Mouse (Mus musculus): ENCODE measurements around the gene Grasp. TPM values are rescaled to one million over a fixed set of nuclear protein-coding genes. Genes with fewer than 3 reads are reported as not detected.

Gene Grasp
- total RNA-seq, 2 experiments from 2014 or later: not detected

DNA sequence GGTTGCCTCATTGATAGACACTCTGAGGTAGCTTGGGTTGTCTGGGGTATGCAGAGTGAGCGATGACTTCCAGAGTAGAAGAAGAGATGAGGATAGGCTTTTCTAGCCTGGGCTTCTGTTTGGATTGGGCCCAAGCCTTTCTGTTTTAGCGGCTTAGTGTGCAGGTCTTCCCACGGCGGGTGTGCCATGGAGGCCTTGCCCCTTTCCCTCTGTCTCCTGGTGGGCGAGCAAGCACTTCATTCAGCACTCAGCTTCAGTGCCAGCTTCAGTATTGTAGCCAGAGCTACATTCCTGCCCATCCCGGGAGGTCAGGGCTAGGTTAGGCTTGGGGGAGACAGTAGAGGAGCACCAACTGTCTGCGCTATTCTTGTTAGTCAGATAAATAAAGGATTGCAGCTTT lies 31.3 kb upstream of the Grasp start:
- ATAC-seq (replicated peaks; ENCODE audit: low FRiP score, low TSS enrichment, poor library complexity, severe bottlenecking): no peak

DNA sequence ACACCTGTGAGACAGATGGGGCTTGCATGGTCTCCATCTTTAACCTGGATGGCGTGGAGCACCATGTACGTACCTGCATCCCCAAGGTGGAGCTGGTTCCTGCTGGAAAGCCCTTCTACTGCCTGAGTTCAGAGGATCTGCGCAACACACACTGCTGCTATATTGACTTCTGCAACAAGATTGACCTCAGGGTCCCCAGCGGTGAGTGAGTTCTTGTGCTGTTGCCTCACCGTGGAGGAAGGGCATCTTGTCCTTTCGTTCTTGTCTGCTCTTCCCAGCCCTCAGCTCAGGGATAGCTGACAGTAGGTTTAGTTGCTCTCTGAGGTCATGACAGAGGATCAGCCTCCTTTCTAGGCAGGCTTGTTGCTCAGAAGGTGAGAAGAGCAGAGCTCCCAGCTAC lies 30.0 kb upstream of the Grasp start:
- ATAC-seq (replicated peaks; ENCODE audit: low FRiP score, low TSS enrichment, poor library complexity, severe bottlenecking): no peak

DNA sequence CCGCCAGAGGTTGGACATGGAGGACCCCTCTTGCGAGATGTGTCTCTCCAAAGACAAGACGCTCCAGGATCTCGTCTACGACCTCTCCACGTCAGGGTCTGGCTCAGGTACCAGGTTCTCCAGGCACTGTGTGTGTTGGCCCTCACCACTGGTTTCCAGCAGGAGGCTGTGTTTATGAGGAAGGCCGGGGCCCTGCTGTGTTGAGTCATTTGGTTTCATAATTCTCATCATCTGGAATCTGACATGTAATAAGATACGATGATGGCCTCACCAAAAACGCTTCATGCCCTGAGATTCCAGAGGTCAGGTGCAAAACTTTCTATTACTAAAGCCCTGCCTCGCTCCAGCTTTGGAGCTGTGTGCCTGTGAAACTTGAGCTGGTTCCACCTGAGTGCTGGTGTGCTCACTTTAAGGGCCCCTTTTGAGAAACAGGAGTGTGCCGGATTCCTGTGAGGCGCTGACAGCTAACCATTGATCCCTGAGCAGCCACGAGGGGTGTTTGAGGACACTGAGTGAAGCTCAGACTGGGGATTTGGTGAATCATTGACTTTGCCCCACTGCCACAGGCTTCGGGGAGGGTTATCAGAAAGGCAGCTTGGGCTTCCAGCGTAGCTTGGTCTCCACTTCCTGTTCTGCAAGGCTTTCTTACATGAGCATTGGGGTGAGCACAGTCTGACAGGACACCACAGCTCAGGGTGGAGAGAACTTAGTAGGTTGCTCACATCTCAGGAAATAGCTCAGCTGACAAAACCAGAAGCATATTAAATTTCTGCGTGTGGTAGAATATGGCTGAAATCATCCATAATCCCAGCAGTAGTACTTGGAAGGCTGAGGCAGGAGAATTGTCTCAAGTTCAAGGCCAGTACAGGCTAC lies 28.8 kb upstream of the Grasp start:
- ATAC-seq (replicated peaks; ENCODE audit: low FRiP score, low TSS enrichment, poor library complexity, severe bottlenecking): no peak

GRCm38 (mm10) chr15:101196079-101196795 lies 27.8 kb upstream of the Grasp start:
- no peak for ATAC-seq (replicated peaks; ENCODE audit: low FRiP score, low TSS enrichment, poor library complexity, severe bottlenecking)

DNA sequence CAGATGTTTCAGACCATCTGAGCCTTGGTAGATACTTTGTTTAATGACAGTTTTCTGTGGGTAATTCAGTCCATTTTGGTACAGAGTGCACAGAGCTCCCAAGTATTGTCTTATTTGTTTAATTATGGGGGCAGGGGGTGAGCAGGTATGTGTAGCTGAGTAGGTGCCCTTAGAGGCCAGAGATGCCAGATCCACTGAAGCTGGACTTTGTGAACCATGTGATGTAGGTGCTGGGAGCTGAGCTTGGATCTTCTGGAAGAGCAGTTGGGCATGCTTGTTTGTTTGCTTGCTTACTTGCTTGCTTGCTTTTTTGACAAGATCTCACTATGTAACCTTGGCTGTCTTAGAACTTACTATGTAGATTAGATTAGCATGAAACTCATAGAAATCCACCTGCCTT lies 27.0 kb upstream of the Grasp start:
- no peak for ATAC-seq (replicated peaks; ENCODE audit: low FRiP score, low TSS enrichment, poor library complexity, severe bottlenecking)

GRCm38 (mm10) chr15:101197497-101198179 lies 26.4 kb upstream of the Grasp start:
- ATAC-seq (replicated peaks; ENCODE audit: low FRiP score, low TSS enrichment, poor library complexity, severe bottlenecking): no peak

- ATAC-seq (replicated peaks; ENCODE audit: low FRiP score, low TSS enrichment, poor library complexity, severe bottlenecking): peak; percentile 84
Measured at GRCm38 (mm10) chr15:101198218-101198617, 25.8 kb upstream of the Grasp start.

DNA sequence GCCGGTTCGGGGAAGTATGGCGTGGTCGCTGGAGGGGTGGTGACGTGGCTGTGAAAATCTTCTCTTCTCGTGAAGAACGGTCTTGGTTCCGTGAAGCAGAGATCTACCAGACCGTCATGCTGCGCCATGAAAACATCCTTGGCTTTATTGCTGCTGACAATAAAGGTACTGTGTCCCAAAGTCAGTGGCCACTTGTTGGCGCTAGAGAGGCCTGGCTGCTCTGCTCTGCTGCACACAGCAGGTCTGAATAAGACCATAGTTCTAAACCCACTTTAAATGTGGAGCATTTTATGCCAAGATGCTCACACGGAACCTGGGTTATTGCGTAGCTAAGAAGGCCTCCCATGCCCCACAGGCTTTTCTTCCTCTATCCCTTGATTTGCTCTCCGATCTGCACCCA lies 25.1 kb upstream of the Grasp start:
- no peak for ATAC-seq (replicated peaks; ENCODE audit: low FRiP score, low TSS enrichment, poor library complexity, severe bottlenecking)

GRCm38 (mm10) chr15:101200777-101201295 lies 23.2 kb upstream of the Grasp start:
- no peak for ATAC-seq (replicated peaks; ENCODE audit: low FRiP score, low TSS enrichment, poor library complexity, severe bottlenecking)

DNA sequence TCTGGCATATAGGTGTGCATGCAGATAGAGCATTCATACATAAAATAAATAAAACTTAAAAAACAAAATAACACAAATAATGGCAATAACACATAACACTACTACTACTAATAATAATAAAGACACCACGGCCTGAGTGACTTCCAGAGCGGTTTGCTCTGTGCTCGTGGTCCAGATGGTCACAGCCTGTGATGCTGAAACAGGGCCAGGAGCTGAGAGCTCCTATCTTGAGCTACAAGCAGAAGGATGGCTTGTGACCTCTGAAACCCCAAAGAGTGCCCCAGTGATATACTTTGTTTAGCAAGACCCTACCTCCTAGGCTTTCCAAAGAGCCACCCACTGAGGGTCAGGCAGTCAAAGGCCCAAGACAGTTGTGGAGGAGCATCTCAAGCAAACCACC lies 22.6 kb upstream of the Grasp start:
- ATAC-seq (replicated peaks; ENCODE audit: low FRiP score, low TSS enrichment, poor library complexity, severe bottlenecking): no peak

- ATAC-seq (replicated peaks; ENCODE audit: low FRiP score, low TSS enrichment, poor library complexity, severe bottlenecking): no peak
Measured at GRCm38 (mm10) chr15:101203673-101204072, 20.3 kb upstream of the Grasp start.

- ATAC-seq (replicated peaks; ENCODE audit: low FRiP score, low TSS enrichment, poor library complexity, severe bottlenecking): no peak
Measured at GRCm38 (mm10) chr15:101204781-101205180, 19.2 kb upstream of the Grasp start.

DNA sequence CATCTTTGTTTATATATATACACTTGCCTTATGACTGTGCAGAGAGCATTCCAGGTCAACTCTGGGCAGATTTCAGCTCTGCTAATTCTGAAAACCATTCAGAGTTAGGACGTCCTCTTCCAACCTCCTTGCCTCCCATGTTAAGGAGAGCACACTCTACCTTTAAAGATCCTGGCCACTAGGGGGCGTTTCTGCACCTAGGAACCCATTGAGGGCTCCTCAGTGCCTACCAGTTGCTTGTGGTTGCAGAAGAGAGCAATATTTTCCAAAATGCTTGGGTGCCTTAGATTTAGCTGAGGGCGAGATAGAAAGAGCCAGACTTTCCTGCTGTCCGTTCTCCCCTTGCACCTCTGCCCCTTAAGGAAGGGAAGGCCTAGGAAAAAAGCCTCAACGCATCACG lies 13.8 kb upstream of the Grasp start:
- peak; percentile 87 for ATAC-seq (replicated peaks; ENCODE audit: low FRiP score, low TSS enrichment, poor library complexity, severe bottlenecking)

DNA sequence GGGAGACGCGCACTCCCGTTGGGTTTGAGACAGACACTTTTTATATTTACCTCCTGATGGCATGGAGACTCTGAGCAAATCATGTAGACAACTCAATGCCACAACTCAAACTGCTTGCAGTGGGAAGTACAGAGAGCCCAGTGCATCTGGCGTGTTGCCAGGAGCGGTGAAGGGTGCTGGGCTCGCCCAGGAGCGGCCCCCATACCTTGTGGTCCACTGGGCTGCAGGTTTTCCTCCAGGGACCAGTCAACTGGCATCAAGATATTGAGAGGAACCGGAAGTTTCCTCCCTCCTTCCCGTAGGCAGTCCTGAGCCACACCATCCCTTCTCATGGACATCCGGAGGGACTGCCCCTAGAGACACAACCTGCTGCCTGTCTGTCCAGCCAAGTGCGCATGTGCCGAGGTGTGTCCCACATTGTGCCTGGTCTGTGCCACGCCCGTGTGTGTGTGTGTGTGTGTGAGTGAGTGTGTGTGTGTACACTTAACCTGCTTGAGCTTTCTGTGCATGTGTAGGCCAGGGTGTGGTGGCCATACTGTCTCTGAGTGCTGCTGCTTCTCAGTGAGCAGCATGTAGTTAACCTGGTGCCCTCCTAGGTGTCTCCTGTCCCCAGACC lies 12.9 kb upstream of the Grasp start:
- ATAC-seq (replicated peaks; ENCODE audit: low FRiP score, low TSS enrichment, poor library complexity, severe bottlenecking): no peak

DNA sequence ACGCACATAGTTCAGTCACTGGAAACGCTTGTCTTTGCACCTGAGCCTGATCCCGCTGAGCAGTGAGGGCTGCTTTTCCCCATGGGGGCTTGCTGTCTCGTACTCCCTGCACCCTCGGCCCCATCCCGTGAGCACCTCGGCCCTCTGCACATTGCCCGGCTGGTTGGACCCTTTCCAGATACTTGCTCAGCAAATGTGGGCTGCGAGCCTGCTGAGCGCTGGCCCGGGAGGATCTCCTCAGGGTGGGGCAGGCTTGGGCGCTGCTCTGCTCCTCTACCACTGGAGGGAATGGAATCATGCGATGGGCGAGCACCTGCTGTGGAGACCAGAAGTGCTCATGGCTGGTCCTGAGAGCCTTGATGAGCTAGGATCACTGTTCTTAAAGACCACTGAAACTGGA lies 11.6 kb upstream of the Grasp start:
- no peak for ATAC-seq (replicated peaks; ENCODE audit: low FRiP score, low TSS enrichment, poor library complexity, severe bottlenecking)

- no peak for ATAC-seq (replicated peaks; ENCODE audit: low FRiP score, low TSS enrichment, poor library complexity, severe bottlenecking)
Measured at GRCm38 (mm10) chr15:101215136-101215535, 8.9 kb upstream of the Grasp start.

DNA sequence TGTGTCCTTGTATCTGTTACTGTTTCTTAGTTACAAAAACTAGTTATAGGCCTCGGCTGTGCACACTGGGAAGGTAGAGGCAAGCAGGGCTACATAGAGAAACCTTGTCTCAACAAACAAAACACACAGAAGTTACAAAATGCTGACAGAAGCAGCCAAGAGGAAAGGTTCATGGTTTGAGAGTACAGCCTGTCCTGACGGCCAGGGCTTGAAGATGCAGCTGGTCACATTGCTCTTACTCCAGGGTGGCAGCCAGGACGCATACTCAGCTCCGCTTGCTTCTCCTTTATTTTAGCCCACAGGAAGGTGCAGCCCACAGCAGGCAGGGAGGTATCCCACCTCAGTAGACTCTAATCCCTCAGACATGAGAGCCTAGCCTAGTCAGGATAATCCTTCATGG lies 8.0 kb upstream of the Grasp start:
- no peak for ATAC-seq (replicated peaks; ENCODE audit: low FRiP score, low TSS enrichment, poor library complexity, severe bottlenecking)

DNA sequence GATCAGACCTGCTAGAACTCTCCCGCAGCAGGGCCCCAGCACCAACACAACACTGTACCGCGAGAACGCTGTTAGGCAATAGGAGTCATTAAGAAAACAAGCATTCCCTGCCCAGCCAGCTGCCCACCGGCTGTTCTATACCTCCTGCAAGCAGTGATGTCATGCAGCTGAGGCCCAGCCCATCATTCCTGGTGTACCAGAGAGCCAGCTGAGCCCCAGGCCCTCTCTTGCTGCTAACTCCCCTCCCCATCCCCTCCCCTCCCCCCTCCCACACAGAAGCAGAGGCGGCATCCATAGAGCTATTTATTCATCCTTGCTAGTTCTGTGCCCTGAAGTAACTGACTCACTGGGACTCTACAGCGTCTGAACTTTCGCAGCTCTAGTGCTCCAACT lies 3.1 kb upstream of the Grasp start:
- ATAC-seq (replicated peaks; ENCODE audit: low FRiP score, low TSS enrichment, poor library complexity, severe bottlenecking): no peak

DNA sequence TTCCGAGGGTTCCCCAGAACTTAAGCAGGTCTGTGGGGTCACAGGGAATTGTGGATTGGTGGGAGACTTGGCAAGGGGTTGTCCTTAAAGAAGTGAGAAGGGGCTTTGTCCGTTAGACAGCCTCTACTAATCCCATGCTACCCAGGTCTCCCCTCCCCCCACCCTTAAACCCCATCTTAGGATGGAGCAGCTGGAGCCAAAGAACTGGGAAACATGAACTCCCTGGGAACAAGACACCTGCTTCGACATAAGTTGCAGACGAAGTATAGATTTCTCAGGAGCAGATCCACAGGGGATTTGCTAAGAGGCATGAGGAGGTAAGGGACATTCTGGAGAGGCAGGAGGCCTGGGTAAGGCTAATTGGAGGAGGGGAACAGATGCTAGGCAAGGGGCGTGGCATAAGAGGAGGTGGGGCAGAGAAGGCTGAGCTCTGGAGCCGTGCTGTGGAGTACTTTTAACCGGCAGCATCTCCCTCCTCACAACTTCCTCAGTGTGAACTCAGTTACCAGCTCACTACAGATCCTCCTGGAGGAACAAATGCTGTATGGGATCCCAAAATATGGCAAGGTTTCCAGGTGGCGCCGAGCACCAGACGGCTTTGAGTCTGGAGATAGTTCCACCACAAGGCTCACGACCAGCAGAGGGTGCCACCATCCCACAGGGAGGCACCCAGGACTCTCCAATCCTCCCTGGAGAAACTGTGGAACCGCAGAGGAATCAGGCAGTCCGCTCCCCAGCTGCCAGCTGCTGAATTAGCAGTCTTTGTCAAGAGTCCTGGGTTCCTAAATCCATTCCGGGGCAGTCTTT lies 2.5 kb upstream of the Grasp start:
- peak; percentile 62; the same call in 1 of the 2 replicates for ATAC-seq (replicated peaks; ENCODE audit: low FRiP score, low TSS enrichment, poor library complexity, severe bottlenecking)

All from megakaryocyte-erythroid progenitor cell, adult 5-6 weeks (primary cell).